Mouse (Mus musculus): ENCODE measurements around the gene Disc1. TPM values are rescaled to one million over a fixed set of nuclear protein-coding genes. Genes with fewer than 3 reads are reported as not detected.
A peak's percentile ranks its signal among the peaks of the same experiment; 100 is the strongest.

Disc1 gene
- total RNA-seq, 2 experiments from 2014 or later = 2.2 to 2.9 TPM

DNA sequence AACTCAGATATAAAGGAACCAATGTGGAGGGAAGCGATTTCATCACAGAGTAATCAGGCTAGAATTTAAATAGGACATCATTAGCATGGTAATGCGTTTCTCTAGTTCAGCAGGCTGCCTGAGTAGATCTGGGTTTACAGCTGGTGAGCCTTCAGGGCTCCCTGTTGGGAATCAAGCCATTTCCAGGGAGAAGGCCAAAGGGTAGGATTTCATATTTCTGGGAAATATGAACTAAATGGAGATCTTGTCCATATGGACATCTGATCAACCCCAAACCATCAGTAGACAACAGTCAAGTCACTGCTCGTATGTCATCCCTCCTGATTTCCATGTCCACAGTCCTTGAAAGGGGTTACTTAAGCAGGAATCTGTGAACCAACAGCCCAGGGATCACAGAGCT is 115.6 kb downstream of the Disc1 start:
- DNase-seq = no peak
- intact Hi-C loops (cut with DNase I) = loop anchor here (5.0 kb wide), 2 partner anchors 102 to 698 kb away; no protein-coding TSS in a partner anchor

DNA sequence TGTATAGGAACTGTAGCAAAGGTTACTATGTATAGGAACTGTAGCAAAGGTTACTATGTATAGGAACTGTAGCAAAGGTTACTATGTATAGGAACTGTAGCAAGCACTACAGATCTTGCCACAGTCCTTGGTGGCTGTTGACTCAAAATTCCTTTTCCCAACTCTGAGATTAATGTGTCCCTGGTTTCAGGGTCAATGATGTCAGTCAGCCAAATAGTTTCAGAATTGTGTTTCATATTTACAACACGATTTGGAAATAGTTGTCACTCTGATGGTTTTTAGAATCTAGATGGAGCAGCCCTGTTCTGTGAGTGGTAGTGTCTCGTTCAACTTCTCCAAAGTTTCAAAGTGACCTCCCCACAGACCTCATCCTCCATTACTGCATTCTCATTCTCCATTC is 117.5 kb downstream of the Disc1 start:
- intact Hi-C loops (cut with DNase I) = no loop called here
- DNase-seq = no peak

DNA sequence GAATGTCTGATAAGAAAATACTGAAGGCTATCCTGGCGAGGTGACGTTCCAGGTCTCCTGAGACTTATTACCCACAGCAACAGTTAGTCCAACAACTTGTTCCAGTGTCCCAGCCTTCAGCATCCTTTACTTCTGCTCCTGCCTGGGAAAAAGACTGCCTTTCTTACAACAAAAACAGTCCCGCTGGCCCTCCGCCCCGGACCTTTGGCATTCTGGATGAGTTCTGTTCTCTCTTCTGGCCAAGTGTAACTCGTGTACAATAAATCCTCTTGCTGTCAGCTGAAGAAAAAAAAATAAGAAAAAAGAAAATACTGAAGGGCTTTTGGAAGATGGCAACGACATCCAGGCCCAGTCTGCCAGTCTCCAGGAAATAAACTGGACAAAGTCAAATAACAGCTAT is 120.2 kb downstream of the Disc1 start:
- intact Hi-C loops (cut with DNase I) = no loop called here
- peak; percentile 42 to 62 for DNase-seq

DNA sequence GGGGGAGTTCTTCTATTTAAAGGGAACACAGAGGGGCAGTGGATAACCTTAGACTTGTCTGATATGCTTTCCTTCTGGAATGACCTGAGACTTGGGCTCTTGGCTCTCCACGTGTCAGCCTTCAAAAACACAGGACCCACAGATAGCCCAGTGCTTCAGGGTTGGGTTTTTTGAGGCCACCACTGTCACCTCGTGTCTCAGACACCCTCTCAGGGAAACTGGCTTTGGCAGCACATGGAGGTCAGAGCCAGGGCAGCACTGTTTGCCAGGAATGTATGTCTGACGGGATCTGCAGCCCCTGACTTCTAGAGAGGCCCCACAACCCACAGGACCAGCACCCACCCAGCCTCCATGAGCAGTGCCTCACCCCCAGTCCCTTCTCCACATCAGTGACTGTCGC is 120.9 kb downstream of the Disc1 start:
- peak; percentile 33 to 35 for DNase-seq
- intact Hi-C loops (cut with DNase I) = no loop called here

DNA sequence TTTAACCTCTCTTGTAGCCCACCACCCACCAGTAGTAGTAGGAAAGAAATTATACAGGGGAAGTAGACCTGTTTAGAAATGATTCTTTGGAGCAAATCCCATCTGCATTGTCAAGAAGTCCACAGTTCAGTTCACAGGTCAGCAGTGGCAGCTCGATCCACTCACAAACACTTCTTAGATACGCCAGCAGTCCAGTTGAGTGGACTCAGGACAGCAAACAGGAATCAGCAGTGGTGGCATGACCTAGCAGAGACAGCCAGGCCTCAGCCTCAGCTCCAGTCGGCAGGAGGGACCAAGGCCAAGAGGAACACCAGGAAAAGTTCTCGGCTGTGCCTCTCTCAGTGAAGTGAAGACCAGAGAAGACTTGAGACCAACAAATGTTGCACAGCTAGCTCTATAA is 121.7 kb downstream of the Disc1 start:
- intact Hi-C loops (cut with DNase I) = no loop called here
- DNase-seq = no peak

DNA sequence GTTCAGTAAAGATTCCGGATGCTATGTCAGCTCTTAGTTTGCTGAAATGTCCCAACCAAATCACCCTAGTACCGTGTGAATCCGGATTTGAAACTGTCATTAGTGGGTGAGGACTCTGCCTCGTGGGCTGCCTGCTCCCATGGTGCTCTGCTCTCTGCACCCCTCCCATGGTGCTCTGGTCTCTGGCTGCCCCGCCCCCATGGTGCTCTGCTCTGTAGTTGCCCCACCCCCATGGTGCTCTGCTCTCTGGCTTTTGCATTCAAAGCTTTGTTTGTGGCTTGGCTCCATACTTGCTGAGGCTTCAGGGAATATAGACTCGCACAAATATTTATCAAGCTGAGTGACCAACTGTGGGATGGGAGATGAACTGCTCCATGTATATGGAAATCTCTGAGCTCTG is 123.1 kb downstream of the Disc1 start:
- DNase-seq = no peak
- intact Hi-C loops (cut with DNase I) = no loop called here

DNA sequence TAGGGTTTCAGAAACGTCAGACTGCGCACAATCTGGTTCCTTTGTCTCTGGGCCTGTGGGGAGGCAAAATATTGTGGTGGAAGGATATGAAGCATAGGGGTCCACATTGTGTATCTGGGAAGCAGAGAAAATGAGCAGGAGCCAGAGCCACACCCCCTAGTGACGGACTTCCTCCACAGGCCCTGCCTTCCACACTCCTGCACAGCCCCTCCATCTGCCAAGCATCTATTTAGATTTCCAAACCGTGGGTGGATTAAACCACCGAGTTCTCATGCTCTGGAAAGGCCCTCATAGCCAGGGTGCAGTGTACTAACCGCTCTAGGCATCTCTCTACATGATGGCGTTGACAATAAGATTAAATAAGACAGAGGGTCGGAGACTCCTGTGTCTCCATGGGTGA is 124.0 kb downstream of the Disc1 start:
- intact Hi-C loops (cut with DNase I) = no loop called here

DNA sequence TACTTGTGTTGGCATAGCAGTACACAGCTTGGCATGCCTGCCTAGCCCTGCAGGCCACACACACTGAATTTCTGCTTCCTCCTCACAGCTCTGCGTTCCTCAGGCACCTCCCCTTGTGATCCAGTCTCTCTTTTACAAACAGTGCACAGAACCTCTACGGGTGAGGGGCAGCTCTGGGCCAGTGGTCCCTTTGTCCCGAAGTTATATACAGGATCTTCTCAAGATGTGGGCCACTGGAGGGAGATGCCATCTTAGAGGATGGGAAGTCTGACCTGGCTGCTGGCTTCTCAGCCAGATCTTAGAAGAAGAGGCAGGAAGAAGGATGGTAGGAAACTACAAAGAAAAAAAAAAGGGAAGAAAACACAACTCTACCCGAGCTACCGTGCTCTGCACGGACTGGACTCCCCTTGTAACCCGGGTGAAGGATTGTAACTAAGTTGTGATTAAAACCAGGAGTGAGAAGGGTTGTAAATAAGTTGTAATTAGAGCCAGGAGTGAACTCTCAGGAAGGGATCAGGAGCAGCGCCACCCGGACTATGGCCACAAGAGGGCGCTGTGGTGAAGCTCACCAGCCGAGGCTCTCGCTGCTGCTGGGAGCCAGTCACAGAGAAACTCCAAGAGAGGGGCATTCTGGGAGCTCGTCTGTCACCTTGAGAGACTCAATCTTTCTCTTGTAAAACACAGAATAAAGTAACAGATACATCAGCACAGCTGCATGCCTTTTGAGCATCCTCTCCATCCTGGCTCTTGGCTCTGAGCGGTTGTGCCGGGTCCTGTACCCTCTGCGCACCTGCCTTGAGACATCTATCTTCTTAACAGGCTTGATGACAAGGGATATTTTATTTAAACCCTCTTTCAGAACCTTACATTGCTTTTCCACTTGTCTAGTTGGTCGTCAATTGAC is 129.8 kb downstream of the Disc1 start:
- DNase-seq = peak; percentile 88 to 93
- intact Hi-C loops (cut with DNase I) = loop anchor here (2.0 to 5.0 kb wide), 5 partner anchors 53 to 684 kb away; partner anchors contain the start of gene Sipa1l2

More for the DNA sequence above, 124.0 kb downstream of the Disc1 start:
- DNase-seq = no peak

DNA sequence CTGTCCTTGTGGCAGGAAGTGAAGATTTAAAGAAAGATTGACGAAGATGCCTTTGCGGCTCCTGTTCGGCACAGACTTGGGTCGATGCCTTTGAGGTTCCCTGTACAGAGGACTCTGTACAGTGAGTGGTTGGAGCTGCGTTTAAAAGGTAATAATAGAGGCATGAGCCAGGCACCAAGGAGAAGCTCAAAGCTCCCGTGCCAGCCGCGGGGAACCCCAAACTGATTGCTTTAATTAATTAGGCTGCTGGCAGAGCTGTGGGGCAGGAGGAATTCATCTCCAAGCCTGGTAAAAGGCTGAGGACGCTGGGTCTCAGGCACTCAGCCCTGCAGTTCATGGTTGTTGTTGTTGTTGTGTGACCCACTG is 130.4 kb downstream of the Disc1 start:
- no peak for DNase-seq

DNA sequence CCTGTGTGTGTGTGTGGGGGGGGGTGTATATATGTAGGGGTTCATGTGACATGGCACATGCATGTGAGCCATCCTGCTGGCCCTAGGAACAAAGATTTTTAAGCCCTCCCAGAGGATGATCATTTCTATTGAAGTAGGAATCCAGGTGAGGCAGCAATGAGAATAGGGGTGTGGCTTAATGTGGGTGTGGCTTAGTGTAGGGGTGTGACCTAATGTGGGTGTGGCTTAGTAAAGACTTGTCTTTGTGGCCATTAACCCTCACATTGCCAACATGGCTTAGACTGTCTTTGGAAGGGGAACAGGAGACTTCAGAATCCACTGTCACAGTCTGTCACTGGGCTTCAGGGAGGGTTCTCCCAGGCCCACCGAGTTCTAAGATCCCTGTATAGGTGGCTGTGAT is 130.9 kb downstream of the Disc1 start:
- no peak for DNase-seq
- intact Hi-C loops (cut with DNase I) = loop anchor here (2.0 to 5.0 kb wide), 5 partner anchors 52 to 682 kb away; partner anchors contain the start of gene Sipa1l2

More for the DNA sequence above, 130.4 kb downstream of the Disc1 start:
- intact Hi-C loops (cut with DNase I) = loop anchor here (2.0 to 5.0 kb wide), 5 partner anchors 52 to 683 kb away; partner anchors contain the start of gene Sipa1l2

DNA sequence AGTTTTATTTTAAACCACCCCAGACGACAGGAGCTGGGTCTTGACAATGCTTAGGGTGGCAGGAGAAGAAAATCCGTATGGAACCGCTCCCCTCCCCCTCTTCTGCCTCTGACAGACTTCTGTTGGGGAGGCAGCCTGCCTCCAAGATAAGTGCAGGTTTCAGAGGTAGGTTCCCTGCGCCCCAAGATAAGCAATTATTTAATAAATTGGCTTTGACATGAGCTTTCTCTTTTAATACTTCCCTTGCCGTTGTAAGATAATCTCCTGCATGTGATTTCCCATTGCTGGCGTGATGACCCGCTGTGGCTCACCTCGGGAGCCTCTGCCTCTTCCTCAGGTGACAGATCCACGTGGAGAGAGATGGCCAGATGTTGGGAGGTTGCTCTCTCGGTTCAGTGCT is 133.0 kb downstream of the Disc1 start:
- intact Hi-C loops (cut with DNase I) = no loop called here
- DNase-seq = no peak

DNA sequence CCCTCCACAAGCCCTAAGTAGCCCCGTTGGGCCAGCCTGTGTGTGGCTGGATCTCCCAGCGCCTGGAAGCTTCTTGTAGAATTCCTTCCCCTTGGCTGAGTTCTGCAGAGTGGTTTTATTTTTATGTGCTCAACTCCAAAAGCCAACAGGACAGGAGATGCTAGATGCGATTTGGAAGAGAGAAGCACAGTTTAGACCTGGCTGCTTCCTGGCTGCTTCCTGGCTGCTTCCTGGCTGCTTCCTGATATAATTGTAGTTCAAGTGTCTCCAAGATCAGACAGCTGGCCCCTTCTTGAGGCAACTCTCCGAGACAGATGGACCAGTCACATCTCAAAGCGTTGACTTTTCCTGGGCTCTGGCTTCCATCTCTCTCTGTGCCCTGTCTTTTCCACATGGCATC is 139.7 kb downstream of the Disc1 start:
- intact Hi-C loops (cut with DNase I) = loop anchor here (2.0 kb wide), 1 partner anchor 59 kb away; no protein-coding TSS in a partner anchor
- DNase-seq = no peak

DNA sequence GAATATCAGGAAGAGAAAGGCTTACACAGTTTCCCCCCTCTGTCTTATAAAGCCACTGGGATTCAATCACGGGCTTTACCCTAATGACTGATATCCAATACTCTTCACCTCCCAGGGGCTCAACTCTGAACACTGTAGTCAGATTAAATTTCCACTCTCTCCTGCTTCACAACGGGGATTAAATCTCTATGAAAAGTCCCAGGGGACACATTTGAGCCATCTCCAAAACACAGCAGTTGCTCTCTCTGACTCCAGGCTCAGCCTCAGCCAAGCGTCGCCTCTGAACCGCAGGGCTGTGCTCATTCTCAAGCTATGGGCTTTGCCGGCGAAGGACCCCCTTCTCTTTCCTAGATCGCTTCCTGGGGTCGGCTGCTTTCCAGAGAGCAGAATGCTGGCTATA is 141.1 kb downstream of the Disc1 start:
- peak in 1 of 2 experiments; percentile 25 for DNase-seq
- intact Hi-C loops (cut with DNase I) = loop anchor here (2.0 to 5.0 kb wide), 2 partner anchors 60 to 77 kb away; no protein-coding TSS in a partner anchor

DNA sequence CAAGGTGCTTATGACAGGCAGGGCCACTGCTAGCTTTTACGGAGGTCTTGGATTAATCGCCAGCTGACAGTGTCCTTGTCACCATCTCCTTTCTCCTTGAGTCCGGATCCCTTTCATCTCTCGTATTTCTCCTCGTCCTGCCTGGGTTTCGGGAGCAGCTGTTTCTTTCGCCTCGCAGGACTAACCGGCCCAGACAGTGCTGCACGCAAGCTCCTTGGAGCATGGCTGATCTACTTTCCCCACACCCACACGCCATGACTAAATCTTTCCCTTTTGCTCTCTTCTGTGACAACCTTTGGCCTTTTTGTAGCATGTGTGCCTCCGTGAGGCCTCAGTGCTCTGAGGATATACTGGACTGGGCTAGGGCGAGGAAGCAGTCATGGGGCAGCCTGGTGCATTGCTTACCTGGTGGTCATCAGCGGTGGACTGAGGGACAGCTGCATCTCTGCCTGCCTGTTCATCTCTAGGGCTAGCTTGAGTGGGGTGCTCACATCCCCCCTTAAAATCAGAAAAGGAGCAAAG is 142.6 kb downstream of the Disc1 start:
- intact Hi-C loops (cut with DNase I) = loop anchor here (5.0 kb wide), 1 partner anchor 76 kb away; no protein-coding TSS in a partner anchor
- DNase-seq = no peak

DNA sequence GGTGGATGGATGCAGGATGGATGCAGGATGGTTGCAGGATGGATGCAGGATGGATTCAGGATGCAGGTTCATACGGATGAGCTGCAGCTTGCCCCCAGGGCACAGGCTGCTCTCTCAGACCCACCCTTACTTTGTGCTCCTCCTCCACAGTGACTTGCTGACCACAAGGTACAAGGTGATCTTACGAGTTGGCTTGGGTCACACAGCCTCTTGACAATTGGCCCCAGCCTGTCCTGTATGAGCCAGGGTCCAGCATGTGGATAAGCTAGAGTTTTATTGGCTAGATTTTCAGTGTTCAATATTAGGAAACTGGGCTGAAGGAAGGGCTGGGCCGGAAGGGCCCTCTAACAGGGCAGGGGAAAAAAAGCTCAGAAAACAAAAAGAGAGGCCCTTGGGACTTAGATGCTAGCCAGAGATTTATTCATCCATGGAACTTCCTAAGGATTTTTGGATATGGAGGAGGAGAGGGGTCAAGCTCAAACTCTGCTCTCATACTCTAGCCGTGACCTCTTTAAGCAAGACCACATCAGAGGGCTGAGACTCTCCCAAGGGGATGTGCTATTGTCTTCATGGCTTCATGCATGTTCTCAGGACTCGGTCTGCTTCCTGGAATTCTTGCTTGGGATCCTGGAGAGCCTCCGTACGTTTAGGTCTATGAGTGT is 143.5 kb downstream of the Disc1 start:
- DNase-seq = peak; percentile 41 to 47
- intact Hi-C loops (cut with DNase I) = loop anchor here (5.0 kb wide), 1 partner anchor 75 kb away; no protein-coding TSS in a partner anchor

DNA sequence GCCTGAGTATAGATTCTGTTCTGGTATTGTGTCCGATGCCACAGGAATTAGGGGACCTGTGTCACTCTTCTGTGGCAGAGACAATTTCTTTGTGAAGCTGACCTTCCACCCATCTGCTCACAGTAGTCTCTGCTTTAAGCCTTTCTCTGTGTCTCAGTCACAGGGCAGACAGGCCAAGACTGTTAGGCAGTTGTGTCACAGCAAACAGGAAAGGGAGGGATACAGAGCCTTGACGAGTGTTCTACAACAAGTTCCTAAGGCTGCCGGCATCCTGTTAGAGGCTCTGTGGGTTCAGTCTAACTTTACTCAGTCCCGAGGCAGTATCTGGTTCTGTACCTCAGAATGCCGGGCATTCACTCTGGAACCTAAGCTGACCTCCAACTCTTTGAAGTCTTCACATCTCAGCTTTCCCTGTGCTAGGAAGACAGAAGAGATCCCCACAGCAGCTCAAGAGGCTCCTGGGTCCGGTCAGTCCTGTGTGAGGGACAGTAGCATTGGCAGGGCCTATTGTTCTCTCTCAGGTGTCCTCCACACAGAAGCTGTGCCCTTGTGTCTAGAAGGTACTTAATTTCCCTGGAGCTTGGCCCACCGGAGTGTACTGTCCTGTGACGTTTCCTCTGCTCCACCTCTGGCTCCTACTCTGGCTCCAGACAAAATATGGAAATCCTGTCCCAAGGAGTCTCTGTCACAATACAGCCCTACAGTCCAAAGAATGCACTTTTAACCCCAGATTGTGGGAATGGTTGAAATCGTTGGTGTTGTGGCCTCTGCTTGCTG is 144.6 kb downstream of the Disc1 start:
- intact Hi-C loops (cut with DNase I) = loop anchor here (1.0 to 5.0 kb wide), 2 partner anchors 29 to 74 kb away; no protein-coding TSS in a partner anchor
- DNase-seq = peak in 1 of 2 experiments; percentile 50

DNA sequence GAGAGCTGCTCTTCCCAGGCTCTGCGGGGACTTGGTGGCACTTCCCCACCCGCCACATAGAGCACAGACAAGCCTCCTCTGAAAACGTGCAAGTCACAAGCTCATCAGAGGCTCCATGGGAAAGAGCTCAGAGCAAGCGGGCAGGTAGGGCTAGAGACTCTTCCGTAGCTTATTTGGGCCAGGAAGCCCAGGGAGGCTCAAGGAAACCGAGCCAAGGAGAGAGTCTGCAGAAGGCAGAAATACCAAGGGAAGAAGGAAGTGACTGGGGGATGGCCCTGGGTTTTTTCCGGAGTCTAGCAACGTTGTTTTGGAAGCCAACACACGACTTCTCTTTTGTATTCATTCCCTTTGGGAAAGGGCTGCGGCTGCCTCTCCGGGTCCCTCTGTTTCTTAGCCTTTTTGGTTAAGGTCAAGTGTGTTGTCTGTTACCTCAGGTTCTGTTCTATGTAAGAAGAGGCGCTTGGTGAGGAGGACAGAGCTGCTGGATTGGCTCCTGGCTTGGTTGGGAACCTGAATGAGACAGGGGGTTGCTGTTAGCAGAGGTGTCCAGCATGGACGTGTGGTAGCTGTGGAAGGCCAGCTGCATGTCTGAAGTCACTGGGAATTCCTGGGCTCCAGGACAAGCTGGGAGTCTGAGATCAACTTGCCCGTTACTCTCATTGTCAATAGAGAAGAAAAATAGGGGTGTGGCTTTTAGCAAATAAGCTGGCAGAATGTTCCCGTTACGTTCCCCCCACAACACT is 145.4 kb downstream of the Disc1 start:
- intact Hi-C loops (cut with DNase I) = loop anchor here (1.0 to 5.0 kb wide), 2 partner anchors 28 to 73 kb away; no protein-coding TSS in a partner anchor
- DNase-seq = peak in 1 of 2 experiments; percentile 50

DNA sequence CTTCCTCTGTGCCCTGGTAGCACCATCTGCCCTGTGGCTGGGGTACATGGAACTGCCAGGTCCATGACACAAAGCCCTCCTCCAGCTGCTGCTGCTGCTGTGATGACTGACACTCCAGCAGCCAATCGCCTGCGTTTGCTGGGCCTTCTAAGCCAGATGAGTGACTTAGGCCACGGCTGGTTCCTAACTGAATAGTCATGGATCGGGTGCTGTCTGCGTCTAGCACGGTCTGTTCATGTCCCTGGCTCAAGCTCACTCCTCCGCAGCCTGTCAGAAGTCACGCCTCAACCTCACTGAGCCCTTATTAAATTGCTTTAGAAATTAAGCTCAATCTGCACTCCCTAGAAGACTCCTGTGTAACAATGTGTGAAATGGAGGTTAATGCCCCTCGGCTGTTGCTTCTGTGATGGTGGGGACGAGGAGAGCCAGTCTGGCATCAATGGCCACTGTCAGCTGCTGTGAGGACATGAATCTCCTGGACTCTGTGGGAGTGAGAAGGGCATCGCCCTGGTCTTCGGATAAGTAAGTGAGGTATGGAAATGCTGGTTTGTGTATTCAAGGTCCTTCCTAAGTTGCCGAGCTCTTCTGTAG is 146.4 kb downstream of the Disc1 start:
- intact Hi-C loops (cut with DNase I) = no loop called here

DNA sequence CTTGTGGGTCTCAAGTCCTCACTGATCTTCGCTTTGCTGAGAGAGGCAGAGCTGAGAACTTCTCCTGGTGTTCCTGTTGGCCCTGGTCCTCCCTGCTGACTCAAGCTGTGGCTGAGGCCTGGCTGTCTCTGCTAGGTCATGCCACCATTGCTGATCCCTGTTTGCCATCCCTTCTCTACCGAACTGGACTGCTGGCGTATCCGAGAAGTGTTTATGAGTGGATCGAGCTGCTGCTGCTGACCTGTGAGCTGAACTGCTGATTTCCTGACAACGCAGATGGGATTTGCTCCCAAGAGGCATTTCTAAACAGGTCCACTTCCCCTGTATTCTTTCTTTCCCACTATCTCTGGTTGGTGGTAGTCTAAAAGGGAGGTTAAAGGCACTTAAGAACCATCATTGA is 147.7 kb downstream of the Disc1 start:
- intact Hi-C loops (cut with DNase I) = no loop called here
- no peak for DNase-seq

More for the DNA sequence above, 146.4 kb downstream of the Disc1 start:
- no peak for DNase-seq
